Mouse (Mus musculus): ENCODE measurements at regions not wholly inside any gene's neighbourhood (a gene's known extent, or its start where the extent isn't known, plus 50 kb on each side); places are given as distances from the start of the nearest gene placed in this dataset.

- WGBS, result 87% methylated on average over 9 of the region's 9 CpGs
- H3K4me3 ChIP-seq (replicated peaks), result no peak overlapping the region
- no peaks in the 10 kb centered on the region for H3K4me1 ChIP-seq
- no peaks in the 10 kb centered on the region for H3K36me3 ChIP-seq
- no peak for ATAC-seq (replicated peaks; ENCODE audit: low FRiP score)
- peaks cover 9% of the 10 kb centered on the region for H3K27me3 ChIP-seq
- no peak overlapping the region for H3K27ac ChIP-seq
- H3K4me2 ChIP-seq, result no peak overlapping the region
- no peaks in the 10 kb centered on the region for H3K9me3 ChIP-seq (replicated peaks)
- no peak overlapping the region for H3K9ac ChIP-seq
Measured at GRCm38 (mm10) chr2:74306301-74306700, 272.9 kb downstream of the Lnpk start.

- H3K4me3 ChIP-seq (replicated peaks), result peak overlapping the region; percentile 39
- 19% methylated on average over 9 of the region's 9 CpGs for WGBS
- peaks cover 37% of the 10 kb centered on the region for H3K27me3 ChIP-seq
- H3K4me2 ChIP-seq, result peak overlapping the region; percentile 62
- ATAC-seq (replicated peaks; ENCODE audit: low FRiP score), result no peak
- H3K4me1 ChIP-seq, result peaks cover 4% of the 10 kb centered on the region; the same call in 1 of the 2 replicates
- no peaks in the 10 kb centered on the region for H3K9me3 ChIP-seq (replicated peaks)
- H3K9ac ChIP-seq, result no peak overlapping the region
- no peak overlapping the region for H3K27ac ChIP-seq
- H3K36me3 ChIP-seq, result no peaks in the 10 kb centered on the region
Measured at GRCm38 (mm10) chr2:74300885-74301451, 278.3 kb downstream of the Lnpk start.

GRCm38 (mm10) chr2:74300366-74300791 is 278.9 kb downstream of the Lnpk start:
- H3K27me3 ChIP-seq, result peaks cover 38% of the 10 kb centered on the region
- H3K4me2 ChIP-seq, result peak overlapping the region; percentile 62
- 1% methylated on average over 11 of the region's 11 CpGs for WGBS
- ATAC-seq (replicated peaks; ENCODE audit: low FRiP score), result no peak
- H3K4me3 ChIP-seq (replicated peaks), result peak overlapping the region; percentile 39
- H3K9me3 ChIP-seq (replicated peaks), result no peaks in the 10 kb centered on the region
- H3K36me3 ChIP-seq, result no peaks in the 10 kb centered on the region
- no peak overlapping the region for H3K9ac ChIP-seq
- H3K4me1 ChIP-seq, result peaks cover 4% of the 10 kb centered on the region; the same call in 1 of the 2 replicates
- no peak overlapping the region for H3K27ac ChIP-seq

GRCm38 (mm10) chr2:74292641-74293040 is 286.6 kb downstream of the Lnpk start:
- ATAC-seq (replicated peaks; ENCODE audit: low FRiP score), result no peak
- Histone ChIP-seq H3K27me3 (peaks cover 13% of the 10 kb centered on the region), H3K9me3 (replicated peaks) (no peaks in the 10 kb centered on the region), H3K27ac (no peak overlapping the region), H3K9ac (no peak overlapping the region), H3K4me1 (no peaks in the 10 kb centered on the region), H3K4me2 (no peak overlapping the region), H3K36me3 (no peaks in the 10 kb centered on the region), H3K4me3 (replicated peaks) (no peak overlapping the region)
- 90% methylated on average over 7 of the region's 7 CpGs for WGBS

GRCm38 (mm10) chr2:74291416-74292396 is 287.5 kb downstream of the Lnpk start:
- H3K9ac ChIP-seq, result no peak overlapping the region

GRCm38 (mm10) chr2:74285624-74286023 is 293.6 kb downstream of the Lnpk start:
- Histone ChIP-seq H3K4me2 (no peak overlapping the region), H3K4me3 (replicated peaks) (no peak overlapping the region), H3K27ac (no peak overlapping the region), H3K9me3 (replicated peaks) (no peaks in the 10 kb centered on the region), H3K27me3 (no peaks in the 10 kb centered on the region), H3K9ac (no peak overlapping the region), H3K36me3 (no peaks in the 10 kb centered on the region), H3K4me1 (no peaks in the 10 kb centered on the region)
- WGBS, result 95% methylated on average over 4 of the region's 4 CpGs
- ATAC-seq (replicated peaks; ENCODE audit: low FRiP score), result no peak

More at GRCm38 (mm10) chr2:74291416-74292396, 287.5 kb downstream of the Lnpk start:
- Histone ChIP-seq H3K9me3 (replicated peaks) (no peaks in the 10 kb centered on the region), H3K4me3 (replicated peaks) (no peak overlapping the region), H3K27me3 (peaks cover 6% of the 10 kb centered on the region), H3K36me3 (no peaks in the 10 kb centered on the region), H3K27ac (no peak overlapping the region), H3K4me1 (no peaks in the 10 kb centered on the region), H3K4me2 (no peak overlapping the region)
- ATAC-seq (replicated peaks; ENCODE audit: low FRiP score), result no peak
- 89% methylated on average over 8 of the region's 8 CpGs for WGBS

GRCm38 (mm10) chr2:74264963-74265362 is 314.3 kb downstream of the Lnpk start:
- Histone ChIP-seq H3K36me3 (no peaks in the 10 kb centered on the region), H3K27ac (no peak overlapping the region), H3K4me2 (no peak overlapping the region), H3K9ac (no peak overlapping the region), H3K4me1 (no peaks in the 10 kb centered on the region), H3K4me3 (replicated peaks) (no peak overlapping the region), H3K27me3 (no peaks in the 10 kb centered on the region), H3K9me3 (replicated peaks) (no peaks in the 10 kb centered on the region)
- no peak for ATAC-seq (replicated peaks; ENCODE audit: low FRiP score)
- WGBS, result 60% methylated on average over 6 of the region's 6 CpGs

GRCm38 (mm10) chr2:74257034-74257781 is 322.0 kb downstream of the Lnpk start:
- Histone ChIP-seq H3K27ac (no peak overlapping the region), H3K4me1 (no peaks in the 10 kb centered on the region; the same call in 1 of the 2 replicates), H3K4me3 (replicated peaks) (no peak overlapping the region), H3K27me3 (no peaks in the 10 kb centered on the region), H3K9me3 (replicated peaks) (no peaks in the 10 kb centered on the region), H3K4me2 (no peak overlapping the region), H3K9ac (no peak overlapping the region), H3K36me3 (no peaks in the 10 kb centered on the region)
- WGBS, result 11% methylated on average over 8 of the region's 8 CpGs
- no peak for ATAC-seq (replicated peaks; ENCODE audit: low FRiP score)

GRCm38 (mm10) chr2:74247521-74247920 is 331.7 kb downstream of the Lnpk start:
- WGBS, result 97% methylated on average over 3 of the region's 3 CpGs

GRCm38 (mm10) chr2:74246631-74247030 is 332.6 kb downstream of the Lnpk start:
- no peak overlapping the region for H3K4me3 ChIP-seq (replicated peaks)
- WGBS, result 83% methylated on average over 4 of the region's 4 CpGs
- H3K4me1 ChIP-seq, result no peaks in the 10 kb centered on the region
- H3K9me3 ChIP-seq (replicated peaks), result no peaks in the 10 kb centered on the region
- no peak overlapping the region for H3K4me2 ChIP-seq
- ATAC-seq (replicated peaks; ENCODE audit: low FRiP score), result no peak
- H3K36me3 ChIP-seq, result no peaks in the 10 kb centered on the region
- H3K27ac ChIP-seq, result no peak overlapping the region
- H3K9ac ChIP-seq, result no peak overlapping the region
- H3K27me3 ChIP-seq, result no peaks in the 10 kb centered on the region

More at GRCm38 (mm10) chr2:74247521-74247920, 331.7 kb downstream of the Lnpk start:
- no peaks in the 10 kb centered on the region for H3K27me3 ChIP-seq
- no peak for ATAC-seq (replicated peaks; ENCODE audit: low FRiP score)
- H3K4me3 ChIP-seq (replicated peaks), result no peak overlapping the region
- H3K27ac ChIP-seq, result no peak overlapping the region
- no peak overlapping the region for H3K9ac ChIP-seq
- H3K36me3 ChIP-seq, result no peaks in the 10 kb centered on the region
- H3K4me1 ChIP-seq, result no peaks in the 10 kb centered on the region
- no peak overlapping the region for H3K4me2 ChIP-seq
- no peaks in the 10 kb centered on the region for H3K9me3 ChIP-seq (replicated peaks)

GRCm38 (mm10) chr2:74244203-74244602 is 333.1 kb upstream of the Atp5g3 start:
- Histone ChIP-seq H3K36me3 (no peaks in the 10 kb centered on the region), H3K27ac (no peak overlapping the region), H3K4me1 (no peaks in the 10 kb centered on the region), H3K4me2 (no peak overlapping the region), H3K9me3 (replicated peaks) (no peaks in the 10 kb centered on the region), H3K9ac (no peak overlapping the region), H3K27me3 (no peaks in the 10 kb centered on the region), H3K4me3 (replicated peaks) (no peak overlapping the region)
- ATAC-seq (replicated peaks; ENCODE audit: low FRiP score), result no peak
- WGBS, result 86% methylated on average over 6 of the region's 6 CpGs

- no peak overlapping the region for H3K4me3 ChIP-seq (replicated peaks)
- no peak overlapping the region for H3K9ac ChIP-seq
- no peaks in the 10 kb centered on the region for H3K9me3 ChIP-seq (replicated peaks)
- H3K36me3 ChIP-seq, result no peaks in the 10 kb centered on the region
- H3K4me2 ChIP-seq, result peak overlapping the region; percentile 19; the same call in 1 of the 2 replicates
- H3K27me3 ChIP-seq, result no peaks in the 10 kb centered on the region
- ATAC-seq (replicated peaks; ENCODE audit: low FRiP score), result no peak
- 57% methylated on average over 9 of the region's 9 CpGs for WGBS
- no peaks in the 10 kb centered on the region for H3K4me1 ChIP-seq
- no peak overlapping the region for H3K27ac ChIP-seq
Measured at GRCm38 (mm10) chr2:74243801-74244200, 332.7 kb upstream of the Atp5g3 start.
